In the genomic region with DNA sequence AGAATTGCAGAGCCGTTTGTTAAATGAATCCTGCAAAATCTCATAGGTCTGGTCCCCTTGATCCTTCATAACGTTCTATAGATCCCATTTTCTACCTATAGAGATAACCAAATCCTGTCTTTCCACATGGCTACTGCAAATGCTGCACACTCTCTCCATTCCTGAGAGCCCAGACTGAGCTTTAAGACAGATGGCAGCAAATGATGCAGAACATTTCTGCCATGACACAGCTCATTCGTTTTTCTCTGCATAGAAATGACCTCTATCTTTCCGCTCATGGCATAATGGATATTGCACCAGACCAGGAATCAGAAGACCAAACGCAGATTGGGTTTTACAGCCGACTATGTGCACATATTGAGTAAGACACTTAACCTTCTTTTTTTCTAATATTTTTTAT, we compare ENCODE assay signal across 27 mouse cellular contexts.
A peak's percentile ranks its signal among the peaks of the same experiment; 100 is the strongest.
DNase-seq lines count a peak whose midpoint lies in the region; ATAC-seq and TF ChIP-seq lines count a peak whose summit lies in the region.
"Had no signal": no experiment of that assay in that cellular context is flagged by ENCODE, and none has a peak within 500 bp of the region (broad histone marks: within the 10 kb centered on the region; RNA-seq: fewer than 3 reads in every experiment).

No protein-coding gene starts in this region.

- H3K27me3 ChIP-seq in hindbrain, embryonic 16.5 days (replicated peaks; ENCODE audit: control insufficient read depth, insufficient read depth, low read length) = no peaks in the 10 kb centered on the region
- H3K27me3 ChIP-seq in hindbrain, embryonic 10.5 days (ENCODE audit: insufficient read depth, poor library complexity, severe bottlenecking) = no peaks in the 10 kb centered on the region
- no peaks in the 10 kb centered on the region for H3K27me3 ChIP-seq in neural tube, embryonic 14.5 days (ENCODE audit: control insufficient read depth, insufficient read depth, low read length)
- H3K27me3 ChIP-seq in neural tube, embryonic 15.5 days (replicated peaks) = no peaks in the 10 kb centered on the region
- H3K27me3 ChIP-seq in liver, postnatal 0 days (ENCODE audit: insufficient read depth, low read length) = no peaks in the 10 kb centered on the region
- H3K27me3 ChIP-seq: forebrain, embryonic 13.5 days; heart, embryonic 12.5 days; limb, embryonic 12.5 days; liver, embryonic 15.5 days; lung, embryonic 15.5 days; megakaryocyte, embryonic 14.5 days; neural tube, embryonic 12.5 days; stomach, embryonic 15.5 days had no signal

- H3K4me2 ChIP-seq in hindbrain, embryonic 16.5 days (ENCODE audit: low read length) = no peak overlapping the region
- H3K4me2 ChIP-seq in neural tube, embryonic 14.5 days (ENCODE audit: low read depth, low read length) = no peak overlapping the region
- H3K4me2 ChIP-seq in neural tube, embryonic 15.5 days = no peak overlapping the region
- H3K4me2 ChIP-seq in liver, postnatal 0 days (ENCODE audit: low read depth, low read length) = no peak overlapping the region
- H3K4me2 ChIP-seq: forebrain, embryonic 13.5 days; heart, embryonic 12.5 days; limb, embryonic 12.5 days; liver, embryonic 15.5 days; lung, embryonic 15.5 days; neural tube, embryonic 12.5 days; stomach, embryonic 15.5 days had no signal

- 65% methylated on average over 6 of the region's 6 CpGs for WGBS in hindbrain, embryonic 16.5 days
- 84% methylated on average over 6 of the region's 6 CpGs for WGBS in hindbrain, embryonic 10.5 days
- 59% methylated on average over 6 of the region's 6 CpGs for WGBS in neural tube, embryonic 14.5 days
- WGBS in neural tube, embryonic 15.5 days = 56% methylated on average over 6 of the region's 6 CpGs
- 65% methylated on average over 6 of the region's 6 CpGs for WGBS in liver, postnatal 0 days (ENCODE audit: insufficient replicate concordance)

- DNase-seq in hindbrain, embryonic 10.5 days (ENCODE audit: low spot score) = no peak
- DNase-seq in cerebellum, adult 9-11 months = peak; percentile 55
- peak; percentile 6 for DNase-seq in mesoderm, embryonic 11.5 days (ENCODE audit: low read depth, low spot score)
- DNase-seq in heart, adult 11 months = no peak
- DNase-seq in liver, postnatal 0 days = no peak
- DNase-seq: adrenal gland, postnatal 25 days; gastrocnemius, postnatal 14 days; heart, adult 18-20 months; heart, postnatal 4 days; kidney, postnatal 14 days; layer of hippocampus, adult 9-11 months; retina, postnatal 1 day; right cerebral cortex, postnatal 14 days had no signal

- peak; percentile 71; the same call in 1 of the 2 replicates for ATAC-seq in hindbrain, embryonic 16.5 days
- peak; percentile 24; the same call in 1 of the 2 replicates for ATAC-seq in neural tube, embryonic 14.5 days (ENCODE audit: low read depth)
- ATAC-seq in neural tube, embryonic 15.5 days (ENCODE audit: low FRiP score) = no peak; the same call in 1 of the 2 replicates
- no peak for ATAC-seq in liver, postnatal 0 days
- ATAC-seq: forebrain, embryonic 13.5 days; intestine, postnatal 0 days; midbrain, embryonic 16.5 days had no signal

- no peaks in the 10 kb centered on the region for H3K4me1 ChIP-seq in hindbrain, embryonic 16.5 days (ENCODE audit: control insufficient read depth, insufficient read depth, low read depth, low read length)
- no peaks in the 10 kb centered on the region for H3K4me1 ChIP-seq in hindbrain, embryonic 10.5 days (replicated peaks)
- no peaks in the 10 kb centered on the region for H3K4me1 ChIP-seq in neural tube, embryonic 14.5 days (ENCODE audit: control insufficient read depth, insufficient read depth, low read length)
- no peaks in the 10 kb centered on the region for H3K4me1 ChIP-seq in neural tube, embryonic 15.5 days
- H3K4me1 ChIP-seq in liver, postnatal 0 days (ENCODE audit: insufficient read depth) = no peaks in the 10 kb centered on the region
- H3K4me1 ChIP-seq: forebrain, embryonic 13.5 days; heart, embryonic 12.5 days; limb, embryonic 12.5 days; liver, embryonic 15.5 days; lung, embryonic 15.5 days; megakaryocyte, embryonic 14.5 days; neural tube, embryonic 12.5 days; stomach, embryonic 15.5 days had no signal

- no peaks in the 10 kb centered on the region for H3K36me3 ChIP-seq in hindbrain, embryonic 16.5 days (ENCODE audit: control insufficient read depth, insufficient read depth, low read length)
- no peaks in the 10 kb centered on the region for H3K36me3 ChIP-seq in hindbrain, embryonic 10.5 days
- H3K36me3 ChIP-seq in neural tube, embryonic 14.5 days (ENCODE audit: control insufficient read depth, insufficient read depth, low read length) = no peaks in the 10 kb centered on the region
- H3K36me3 ChIP-seq in neural tube, embryonic 15.5 days = no peaks in the 10 kb centered on the region
- H3K36me3 ChIP-seq in liver, postnatal 0 days (replicated peaks; ENCODE audit: insufficient read depth, low read length) = no peaks in the 10 kb centered on the region
- H3K36me3 ChIP-seq: heart, embryonic 12.5 days; limb, embryonic 12.5 days; liver, embryonic 15.5 days; lung, embryonic 15.5 days; neural tube, embryonic 12.5 days; stomach, embryonic 15.5 days had no signal

- no peaks in the 10 kb centered on the region for H3K9me3 ChIP-seq in hindbrain, embryonic 16.5 days (ENCODE audit: control insufficient read depth, low read length)
- no peaks in the 10 kb centered on the region for H3K9me3 ChIP-seq in hindbrain, embryonic 10.5 days
- H3K9me3 ChIP-seq in neural tube, embryonic 14.5 days (ENCODE audit: control insufficient read depth, low read length) = no peaks in the 10 kb centered on the region
- H3K9me3 ChIP-seq in neural tube, embryonic 15.5 days (replicated peaks) = no peaks in the 10 kb centered on the region
- no peaks in the 10 kb centered on the region for H3K9me3 ChIP-seq in liver, postnatal 0 days (ENCODE audit: low read length)
- H3K9me3 ChIP-seq: forebrain, embryonic 13.5 days; heart, embryonic 12.5 days; limb, embryonic 12.5 days; liver, embryonic 15.5 days; lung, embryonic 15.5 days; megakaryocyte, embryonic 14.5 days; neural tube, embryonic 12.5 days; stomach, embryonic 15.5 days had no signal

- H3K9ac ChIP-seq in hindbrain, embryonic 16.5 days (ENCODE audit: low read depth, low read length) = no peak overlapping the region
- H3K9ac ChIP-seq in neural tube, embryonic 14.5 days (replicated peaks; ENCODE audit: low read depth, low read length) = no peak overlapping the region
- H3K9ac ChIP-seq in neural tube, embryonic 15.5 days (replicated peaks) = no peak overlapping the region
- H3K9ac ChIP-seq in liver, postnatal 0 days (replicated peaks) = no peak overlapping the region
- H3K9ac ChIP-seq: forebrain, embryonic 13.5 days; heart, embryonic 12.5 days; limb, embryonic 12.5 days; liver, embryonic 15.5 days; lung, embryonic 15.5 days; neural tube, embryonic 12.5 days; stomach, embryonic 15.5 days had no signal

- H3K27ac ChIP-seq in hindbrain, embryonic 16.5 days (ENCODE audit: low read depth, low read length) = no peak overlapping the region
- no peak overlapping the region for H3K27ac ChIP-seq in hindbrain, embryonic 10.5 days
- no peak overlapping the region for H3K27ac ChIP-seq in neural tube, embryonic 14.5 days (ENCODE audit: low read depth, low read length)
- no peak overlapping the region for H3K27ac ChIP-seq in neural tube, embryonic 15.5 days (replicated peaks)
- H3K27ac ChIP-seq in liver, postnatal 0 days (ENCODE audit: low read depth) = no peak overlapping the region
- H3K27ac ChIP-seq: forebrain, embryonic 13.5 days; limb, embryonic 12.5 days; liver, embryonic 15.5 days; lung, embryonic 15.5 days; neural tube, embryonic 12.5 days; stomach, embryonic 15.5 days had no signal

- H3K4me3 ChIP-seq in hindbrain, embryonic 16.5 days (ENCODE audit: low read length) = no peak overlapping the region
- H3K4me3 ChIP-seq in hindbrain, embryonic 10.5 days = no peak overlapping the region
- H3K4me3 ChIP-seq in neural tube, embryonic 14.5 days (ENCODE audit: low read depth, low read length) = no peak overlapping the region
- H3K4me3 ChIP-seq in neural tube, embryonic 15.5 days (replicated peaks) = no peak overlapping the region
- no peak overlapping the region for H3K4me3 ChIP-seq in liver, postnatal 0 days (ENCODE audit: low read depth, low read length)
- H3K4me3 ChIP-seq: forebrain, embryonic 13.5 days; heart, embryonic 12.5 days; limb, embryonic 12.5 days; liver, embryonic 15.5 days; lung, embryonic 15.5 days; megakaryocyte, embryonic 14.5 days; myocyte; neural tube, embryonic 12.5 days; stomach, embryonic 15.5 days had no signal

- no peak for TF ChIP-seq EP300 in liver, postnatal 0 days (IDR thresholded peaks at IDR 0.05; ENCODE audit: low read depth)

- no peak for TF ChIP-seq CTCF in liver, postnatal 0 days (IDR thresholded peaks at IDR 0.05; ENCODE audit: low read depth)

Comparison
In these comparisons a context has a peak if more than half of its experiments do, and no peak if none do; other contexts are left out.
1. ATAC-seq: peak in hindbrain, embryonic 16.5 days (single experiment) and neural tube, embryonic 14.5 days (single experiment); none in neural tube, embryonic 15.5 days (single experiment) and liver, postnatal 0 days (single experiment).
2. DNase-seq: peak in cerebellum, adult 9-11 months (single experiment) and mesoderm, embryonic 11.5 days (single experiment); none in hindbrain, embryonic 10.5 days (single experiment), heart, adult 11 months (single experiment) and liver, postnatal 0 days (single experiment).